Mouse (Mus musculus) cerebellum, postnatal 10 days (tissue): Measurements from ENCODE around the gene Gm3264.
"Not testable (repeated sequence)": the region's sequence is repeated elsewhere in the genome, so short reads cannot be mapped to it uniquely, and the experiment has no call there.

Source experiments
- DNase-seq, 2 experiments: peaks; one replicate each; pipeline ENCODE4 v3.0.0; 2021; ENCODE audit warnings: mixed read lengths in 2 of 2

Gene Gm3264

DNA sequence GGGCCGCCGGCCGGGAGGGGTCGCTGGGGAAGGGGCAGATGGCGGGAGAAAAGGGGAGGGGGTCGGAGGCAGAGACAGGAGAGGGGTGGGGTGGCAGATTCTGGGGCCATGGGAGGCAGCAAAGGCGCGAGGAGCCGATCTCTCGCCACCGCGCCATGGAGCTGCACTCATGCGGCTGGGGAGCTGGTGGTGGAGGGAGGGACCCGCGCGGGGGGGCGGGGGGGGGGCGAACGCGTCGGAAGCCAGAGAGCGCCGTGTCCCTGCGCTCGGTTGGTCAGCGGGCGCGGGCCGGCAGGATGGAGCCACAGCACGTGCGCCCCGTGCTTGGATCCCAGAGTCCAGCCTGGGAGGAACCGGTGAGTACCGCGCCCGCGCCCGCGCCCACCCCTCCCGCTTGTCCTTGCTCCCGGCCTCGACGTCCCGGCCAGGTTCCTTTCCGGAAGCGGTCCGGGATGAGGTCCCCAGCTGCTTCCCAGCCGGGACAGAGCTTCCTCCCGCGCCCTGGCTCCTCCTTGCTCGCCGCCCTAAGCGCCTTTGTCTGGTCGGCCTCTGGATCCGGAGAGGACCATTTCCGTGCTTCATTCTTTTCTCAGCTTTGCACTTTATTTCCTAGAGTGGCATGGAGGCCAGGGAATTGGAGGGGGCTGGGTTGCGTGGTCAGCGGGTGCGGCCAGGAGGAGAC lies at the start of gene Gm3264:
Gene Gm3264 (plus strand): TSS at position 278 of the 682 bp plus-strand sequence.
- peak; percentile 12 to 13 for DNase-seq

- peak in 1 of 2 experiments; percentile 2 for DNase-seq
Measured at GRCm38 (mm10) chr14:4806421-4806820, 49.0 kb upstream of the Gm3264 start.

GRCm38 (mm10) chr14:4821950-4822349 lies 33.4 kb upstream of the Gm3264 start:
- not testable (repeated sequence) for DNase-seq

- DNase-seq, result not testable (repeated sequence)
Measured at GRCm38 (mm10) chr14:4837806-4838205, 17.6 kb upstream of the Gm3264 start, which contains the start of gene Gm3269. Gm3269 (plus strand) TSS chr14:4838106.

GRCm38 (mm10) chr14:4892116-4892515 lies 36.7 kb downstream of the Gm3264 start, which contains the start of gene Gm3278:
Gm3278 (plus strand) TSS chr14:4892416.
- not testable (repeated sequence) for DNase-seq
